In the genomic region with DNA sequence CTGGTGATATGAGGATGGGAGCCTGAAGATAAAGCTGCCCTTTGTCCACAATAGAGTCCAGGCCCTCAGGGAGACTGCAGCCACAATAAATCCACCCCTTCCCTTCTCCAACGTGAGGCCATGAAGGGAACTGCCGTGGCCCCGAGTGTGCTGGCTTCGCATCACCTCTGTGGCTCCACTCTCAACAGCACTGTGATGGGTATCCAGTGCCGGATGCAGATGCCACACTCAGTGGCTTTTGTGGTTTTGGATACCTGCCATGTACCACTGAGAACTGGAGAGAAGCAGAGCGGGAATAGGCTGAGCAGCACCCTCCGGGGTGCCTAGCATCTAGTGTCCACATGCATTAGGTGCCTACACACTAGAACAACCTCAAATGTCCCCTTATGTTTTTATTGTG, we compare ENCODE assay signal across 25 mouse cellular contexts. TPM values are rescaled to one million over a fixed set of nuclear protein-coding genes. Genes with fewer than 3 reads are reported as not detected.
DNase-seq lines count a peak whose midpoint lies in the region; ATAC-seq lines count a peak whose summit lies in the region.
"Had no signal": no experiment of that assay in that cellular context is flagged by ENCODE, and none has a peak within 500 bp of the region (broad histone marks: within the 10 kb centered on the region; RNA-seq: fewer than 3 reads in every experiment).

No protein-coding gene starts in this region.

- H3K4me2 ChIP-seq in embryonic facial prominence, embryonic 14.5 days (ENCODE audit: low read depth, low read length), result no peak overlapping the region
- H3K4me2 ChIP-seq in midbrain, embryonic 16.5 days (ENCODE audit: low read length), result no peak overlapping the region
- H3K4me2 ChIP-seq: liver, embryonic 11.5 days; neural tube, embryonic 13.5 days; stomach, embryonic 15.5 days had no signal

- DNase-seq in embryonic facial prominence, embryonic 14.5 days (ENCODE audit: low spot score), result no peak
- no peak for DNase-seq in embryonic facial prominence, embryonic 10.5 days (ENCODE audit: low spot score)
- no peak for DNase-seq in midbrain, embryonic 10.5 days (ENCODE audit: low spot score)
- DNase-seq in T-cell, adult 2 months (ENCODE audit: low spot score), result peak; percentile 8
- DNase-seq in embryo, embryonic 10.5 days (ENCODE audit: low spot score), result no peak
- no peak for DNase-seq in retina, embryonic 14.5 days (ENCODE audit: low spot score)
- DNase-seq: adrenal gland, postnatal 36 days; cerebellum, adult 18-20 months; cerebellum, postnatal 25 days; gastrocnemius, postnatal 10 days; heart, adult 2 months; heart, postnatal 36 days; kidney, adult 8-10 months; kidney, postnatal 25 days; lung, adult 2 months; lung, postnatal 4 days had no signal

- no peaks in the 10 kb centered on the region for H3K9me3 ChIP-seq in embryonic facial prominence, embryonic 14.5 days (ENCODE audit: control insufficient read depth, low read length)
- no peaks in the 10 kb centered on the region for H3K9me3 ChIP-seq in embryonic facial prominence, embryonic 10.5 days
- no peaks in the 10 kb centered on the region for H3K9me3 ChIP-seq in midbrain, embryonic 10.5 days (replicated peaks)
- no peaks in the 10 kb centered on the region for H3K9me3 ChIP-seq in midbrain, embryonic 16.5 days (replicated peaks; ENCODE audit: control insufficient read depth, low read length, poor library complexity, severe bottlenecking)
- H3K9me3 ChIP-seq: G1E; limb, embryonic 10.5 days; neural tube, embryonic 13.5 days; stomach, embryonic 15.5 days had no signal

- no peaks in the 10 kb centered on the region for H3K36me3 ChIP-seq in embryonic facial prominence, embryonic 14.5 days (ENCODE audit: control insufficient read depth, insufficient read depth, low read length)
- no peaks in the 10 kb centered on the region for H3K36me3 ChIP-seq in embryonic facial prominence, embryonic 10.5 days (replicated peaks)
- H3K36me3 ChIP-seq in midbrain, embryonic 10.5 days, result no peaks in the 10 kb centered on the region
- no peaks in the 10 kb centered on the region for H3K36me3 ChIP-seq in midbrain, embryonic 16.5 days (ENCODE audit: control insufficient read depth, insufficient read depth, low read length)
- H3K36me3 ChIP-seq: G1E; limb, embryonic 10.5 days; neural tube, embryonic 13.5 days; stomach, embryonic 15.5 days had no signal

- WGBS in embryonic facial prominence, embryonic 14.5 days, result 44% methylated on average over 7 of the region's 7 CpGs
- WGBS in embryonic facial prominence, embryonic 10.5 days, result 71% methylated on average over 7 of the region's 7 CpGs
- 77% methylated on average over 7 of the region's 7 CpGs for WGBS in midbrain, embryonic 10.5 days
- WGBS in midbrain, embryonic 16.5 days, result 52% methylated on average over 7 of the region's 7 CpGs

- no peaks in the 10 kb centered on the region for H3K27me3 ChIP-seq in embryonic facial prominence, embryonic 14.5 days (replicated peaks; ENCODE audit: control insufficient read depth, insufficient read depth, low read length)
- H3K27me3 ChIP-seq in embryonic facial prominence, embryonic 10.5 days (replicated peaks; ENCODE audit: low read depth, poor library complexity, severe bottlenecking), result no peaks in the 10 kb centered on the region
- no peaks in the 10 kb centered on the region for H3K27me3 ChIP-seq in midbrain, embryonic 10.5 days (ENCODE audit: low read depth, poor library complexity, severe bottlenecking)
- no peaks in the 10 kb centered on the region for H3K27me3 ChIP-seq in midbrain, embryonic 16.5 days (ENCODE audit: control insufficient read depth, insufficient read depth, low read depth, low read length)
- H3K27me3 ChIP-seq: neural tube, embryonic 13.5 days; stomach, embryonic 15.5 days had no signal

- H3K4me1 ChIP-seq in embryonic facial prominence, embryonic 14.5 days (ENCODE audit: control insufficient read depth, insufficient read depth, low read length), result peaks cover 5% of the 10 kb centered on the region; the same call in 1 of the 2 replicates
- H3K4me1 ChIP-seq in embryonic facial prominence, embryonic 10.5 days, result peaks cover 65% of the 10 kb centered on the region
- peaks cover 84% of the 10 kb centered on the region for H3K4me1 ChIP-seq in midbrain, embryonic 10.5 days
- H3K4me1 ChIP-seq in midbrain, embryonic 16.5 days (ENCODE audit: control insufficient read depth, insufficient read depth, low read length), result peaks cover 35% of the 10 kb centered on the region

- no peak overlapping the region for H3K9ac ChIP-seq in embryonic facial prominence, embryonic 14.5 days (ENCODE audit: low read depth, low read length)
- H3K9ac ChIP-seq in midbrain, embryonic 16.5 days (ENCODE audit: low read depth, low read length), result no peak overlapping the region
- H3K9ac ChIP-seq: neural tube, embryonic 13.5 days; stomach, embryonic 15.5 days had no signal

- H3K27ac ChIP-seq in embryonic facial prominence, embryonic 14.5 days (replicated peaks; ENCODE audit: low read depth, low read length), result no peak overlapping the region
- H3K27ac ChIP-seq in embryonic facial prominence, embryonic 10.5 days (replicated peaks), result no peak overlapping the region
- peak overlapping the region; percentile 94 for H3K27ac ChIP-seq in midbrain, embryonic 10.5 days (replicated peaks)
- no peak overlapping the region for H3K27ac ChIP-seq in midbrain, embryonic 16.5 days (ENCODE audit: low read length)
- H3K27ac ChIP-seq: heart, adult 2 months; left cerebral cortex, adult 2 months; limb, embryonic 10.5 days; neural tube, embryonic 13.5 days; stomach, embryonic 15.5 days had no signal

- ATAC-seq in embryonic facial prominence, embryonic 14.5 days (ENCODE audit: low read depth), result peak; percentile 15; the same call in 1 of the 2 replicates
- ATAC-seq in midbrain, embryonic 16.5 days, result no peak
- ATAC-seq in megakaryocyte-erythroid progenitor cell, adult 5-6 weeks (replicated peaks; ENCODE audit: low FRiP score, low TSS enrichment, poor library complexity, severe bottlenecking), result peak; percentile 69

- H3K4me3 ChIP-seq in embryonic facial prominence, embryonic 14.5 days (ENCODE audit: low read depth, low read length), result no peak overlapping the region
- no peak overlapping the region for H3K4me3 ChIP-seq in embryonic facial prominence, embryonic 10.5 days
- H3K4me3 ChIP-seq in midbrain, embryonic 10.5 days, result peak overlapping the region; percentile 22; the same call in 1 of the 2 replicates
- H3K4me3 ChIP-seq in midbrain, embryonic 16.5 days (ENCODE audit: low read depth, low read length), result no peak overlapping the region
- H3K4me3 ChIP-seq: heart, adult 2 months; left cerebral cortex, adult 2 months; limb, embryonic 10.5 days; neural tube, embryonic 13.5 days; stomach, embryonic 15.5 days had no signal

RNA-seq across cellular contexts. Expression of a gene that starts 29.8 kb away (rescaled TPM):
- polyA plus RNA-seq in embryonic facial prominence, embryonic 14.5 days (2014; fragmentation: Nextera tagmentation; extraction: Ambion mirVana), result 11.0 and 11.2 TPM in 2 replicates
- 12.2 and 16.4 TPM in 2 replicates for polyA plus RNA-seq in embryonic facial prominence, embryonic 10.5 days (2016; fragmentation: Nextera tagmentation; extraction: Ambion mirVana)
- 23.7 and 32.0 TPM in 2 replicates for polyA plus RNA-seq in midbrain, embryonic 10.5 days (2016; fragmentation: Nextera tagmentation; extraction: Ambion mirVana)
- 35.7 and 37.9 TPM in 2 replicates for polyA plus RNA-seq in midbrain, embryonic 16.5 days (2015; fragmentation: Nextera tagmentation; extraction: Ambion mirVana)
- total RNA-seq in megakaryocyte-erythroid progenitor cell, adult 5-6 weeks (2014; fragmentation: Nextera tagmentation), result 4.2 and 9.0 TPM in 2 replicates
- 1.3 and 3.1 TPM in 2 replicates for total RNA-seq in megakaryocyte-erythroid progenitor cell, adult 5-6 weeks (2017)
- total RNA-seq: monocyte, adult 5-6 weeks had no signal
